Mouse (Mus musculus): ENCODE data around the gene Hils1. TPM values are rescaled to one million over a fixed set of nuclear protein-coding genes. Genes with fewer than 3 reads are reported as not detected.
"Not testable (repeated sequence)": the region's sequence is repeated elsewhere in the genome, so short reads cannot be mapped to it uniquely, and the experiment has no call there.

Hils1 gene
- polyA plus RNA-seq, 1 experiment from 2014 or later: not detected

DNA sequence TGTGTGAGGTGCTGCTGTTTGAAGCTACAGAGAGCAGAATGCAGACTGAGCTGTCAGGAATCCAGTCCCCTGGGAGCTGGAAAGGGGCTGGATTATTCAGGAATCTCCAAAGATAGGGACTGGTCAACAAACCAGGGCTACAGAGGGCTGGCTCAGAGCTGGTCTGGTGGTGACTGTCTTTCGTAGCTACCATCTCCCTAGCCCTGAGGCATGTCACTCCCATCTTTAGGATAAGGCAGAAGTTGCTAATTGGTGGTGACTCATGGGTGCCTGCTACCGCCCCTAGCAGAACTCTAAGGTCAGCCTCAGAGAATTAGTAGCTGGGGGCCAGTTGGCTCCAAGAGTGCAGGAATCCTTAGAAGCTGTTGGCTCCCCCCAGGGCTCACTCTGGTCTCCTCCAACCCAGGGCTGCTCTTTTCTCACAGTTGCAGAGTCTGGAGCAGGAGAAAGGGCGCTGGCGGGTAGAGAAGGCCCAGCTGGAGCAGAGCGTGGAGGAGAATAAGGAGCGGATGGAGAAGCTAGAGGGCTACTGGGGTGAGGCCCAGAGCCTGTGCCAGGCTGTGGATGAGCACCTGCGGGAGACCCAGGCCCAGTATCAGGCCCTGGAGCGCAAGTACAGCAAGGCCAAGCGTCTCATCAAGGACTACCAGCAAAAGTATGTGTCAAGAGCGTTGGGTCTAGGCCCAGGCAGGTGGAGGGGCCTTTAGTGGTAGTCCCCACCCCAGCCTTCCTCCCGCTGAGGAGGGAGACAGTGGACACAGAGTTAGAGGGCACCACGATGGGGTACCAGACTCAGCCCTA is 36.9 kb downstream of the Hils1 start:
- Histone ChIP-seq H3K27me3 (replicated peaks) (no peaks in the 10 kb centered on the region), H3K4me1 (replicated peaks) (peaks cover 67% of the 10 kb centered on the region), H3K27ac (ENCODE audit: poor library complexity, severe bottlenecking) (peak overlapping the region; percentile 59; the same call in 1 of the 2 replicates), H3K4me2 (no peak overlapping the region), H3K4me3 (no peak overlapping the region), H3K36me3 (peaks cover 60% of the 10 kb centered on the region), H3K9ac (0 out of 2 replicates have a peak overlapping the region, but pooled peaks have one; percentile 50), H3K9me3 (replicated peaks) (no peaks in the 10 kb centered on the region)
- ATAC-seq (ENCODE audit: insufficient number of reproducible peaks, low FRiP score): no peak
- WGBS: 75% methylated on average over 12 of the region's 12 CpGs

- Histone ChIP-seq H3K9me3 (replicated peaks) (no peaks in the 10 kb centered on the region), H3K36me3 (peaks cover 54% of the 10 kb centered on the region), H3K27me3 (replicated peaks) (no peaks in the 10 kb centered on the region), H3K4me2 (no peak overlapping the region), H3K9ac (no peak overlapping the region), H3K4me3 (no peak overlapping the region), H3K4me1 (replicated peaks) (peaks cover 68% of the 10 kb centered on the region), H3K27ac (ENCODE audit: poor library complexity, severe bottlenecking) (peak overlapping the region; percentile 59; the same call in 1 of the 2 replicates)
- ATAC-seq (ENCODE audit: insufficient number of reproducible peaks, low FRiP score): no peak
- WGBS: 74% methylated on average over 6 of the region's 6 CpGs
Measured at GRCm38 (mm10) chr11:95004937-95005198, 37.5 kb downstream of the Hils1 start.

- Histone ChIP-seq H3K27ac (ENCODE audit: poor library complexity, severe bottlenecking) (no peak overlapping the region), H3K36me3 (peaks cover 45% of the 10 kb centered on the region), H3K27me3 (replicated peaks) (no peaks in the 10 kb centered on the region), H3K9me3 (replicated peaks) (no peaks in the 10 kb centered on the region), H3K4me3 (peak overlapping the region; percentile 48), H3K4me1 (replicated peaks) (peaks cover 63% of the 10 kb centered on the region), H3K4me2 (peak overlapping the region; percentile 80), H3K9ac (peak overlapping the region; percentile 70)
- no peak for ATAC-seq (ENCODE audit: insufficient number of reproducible peaks, low FRiP score)
- 36% methylated on average over 4 of the region's 4 CpGs for WGBS
Measured at GRCm38 (mm10) chr11:95006038-95006437, 38.6 kb downstream of the Hils1 start.

DNA sequence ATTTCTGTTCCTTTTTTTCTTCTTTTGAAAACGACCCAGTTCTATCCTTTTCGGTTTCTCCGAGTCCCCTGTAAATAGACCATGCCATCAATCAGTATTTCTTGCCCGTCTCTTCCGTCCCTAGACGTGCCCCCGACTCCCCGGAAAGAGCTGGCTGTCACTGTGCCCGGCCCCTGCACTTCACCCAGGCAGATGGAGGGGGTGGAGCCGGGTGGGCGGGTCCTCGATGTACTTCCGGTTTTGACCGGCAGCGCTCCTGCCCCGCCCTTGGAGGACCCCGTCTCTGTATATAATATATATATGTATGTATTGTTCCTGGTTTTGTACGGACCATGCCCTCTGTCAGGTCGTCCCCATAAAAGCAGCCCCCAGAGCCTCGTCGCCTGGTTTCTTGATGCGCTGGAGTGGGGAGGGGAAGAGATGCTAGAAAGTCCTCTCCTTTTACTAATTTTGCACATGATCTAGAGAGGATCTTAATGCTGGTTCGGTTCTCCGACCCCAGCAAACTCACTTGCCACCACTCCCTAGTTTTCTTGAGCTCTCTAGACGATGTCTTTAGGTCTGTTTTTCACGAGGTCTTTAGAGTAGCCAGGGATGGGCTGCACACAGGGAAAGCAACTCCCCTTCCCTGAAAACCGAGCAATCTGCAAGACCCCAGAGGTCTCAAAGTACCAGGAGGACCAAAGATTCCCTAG is 39.3 kb downstream of the Hils1 start:
- Histone ChIP-seq H3K36me3 (peaks cover 41% of the 10 kb centered on the region), H3K9ac (peak overlapping the region; percentile 70), H3K4me2 (peak overlapping the region; percentile 80), H3K27me3 (replicated peaks) (no peaks in the 10 kb centered on the region), H3K27ac (ENCODE audit: poor library complexity, severe bottlenecking) (peak overlapping the region; percentile 69), H3K9me3 (replicated peaks) (no peaks in the 10 kb centered on the region), H3K4me3 (peak overlapping the region; percentile 48), H3K4me1 (replicated peaks) (peaks cover 63% of the 10 kb centered on the region)
- 2% methylated on average over 27 of the region's 27 CpGs for WGBS
- peak; percentile 65 for ATAC-seq (ENCODE audit: insufficient number of reproducible peaks, low FRiP score)

DNA sequence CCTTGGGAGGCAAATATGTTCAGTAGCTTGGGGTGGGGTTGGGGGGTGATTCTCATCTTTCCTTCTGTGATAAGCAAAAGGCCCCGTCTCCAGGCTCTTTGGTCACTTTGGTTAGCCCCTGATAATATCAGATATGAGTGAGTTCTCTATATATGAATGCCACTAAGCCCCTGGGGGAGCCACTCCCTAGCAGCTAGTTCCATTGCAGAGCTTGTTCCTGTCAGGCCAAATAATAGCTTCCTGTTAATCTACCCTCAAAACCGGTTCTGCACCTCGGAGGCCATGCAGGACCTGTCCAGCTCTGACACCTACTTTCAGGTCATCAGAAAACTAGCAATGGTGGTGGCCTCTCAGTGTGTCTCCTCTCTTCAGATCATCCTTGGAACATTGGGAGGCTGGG is 40.0 kb downstream of the Hils1 start:
- H3K4me1 ChIP-seq (replicated peaks): peaks cover 69% of the 10 kb centered on the region
- peak overlapping the region; percentile 3; the same call in 1 of the 2 replicates for H3K9ac ChIP-seq
- H3K36me3 ChIP-seq: peaks cover 33% of the 10 kb centered on the region
- H3K4me3 ChIP-seq: peak overlapping the region; percentile 48; the same call in 1 of the 2 replicates
- WGBS: 52% methylated on average over 3 of the region's 3 CpGs
- no peak for ATAC-seq (ENCODE audit: insufficient number of reproducible peaks, low FRiP score)
- H3K27me3 ChIP-seq (replicated peaks): no peaks in the 10 kb centered on the region
- no peak overlapping the region for H3K27ac ChIP-seq (ENCODE audit: poor library complexity, severe bottlenecking)
- H3K4me2 ChIP-seq: peak overlapping the region; percentile 80; the same call in 1 of the 2 replicates
- H3K9me3 ChIP-seq (replicated peaks): no peaks in the 10 kb centered on the region

- Histone ChIP-seq H3K27ac (ENCODE audit: poor library complexity, severe bottlenecking) (peak overlapping the region; percentile 83), H3K27me3 (replicated peaks) (no peaks in the 10 kb centered on the region), H3K9me3 (replicated peaks) (no peaks in the 10 kb centered on the region), H3K4me1 (replicated peaks) (peaks cover 64% of the 10 kb centered on the region), H3K9ac (peak overlapping the region; percentile 87), H3K4me3 (peak overlapping the region; percentile 78), H3K4me2 (peak overlapping the region; percentile 94), H3K36me3 (peaks cover 20% of the 10 kb centered on the region)
- 32% methylated on average over 15 of the region's 15 CpGs for WGBS
- no peak for ATAC-seq (ENCODE audit: insufficient number of reproducible peaks, low FRiP score)
Measured at GRCm38 (mm10) chr11:95008661-95009628, 41.6 kb downstream of the Hils1 start.

DNA sequence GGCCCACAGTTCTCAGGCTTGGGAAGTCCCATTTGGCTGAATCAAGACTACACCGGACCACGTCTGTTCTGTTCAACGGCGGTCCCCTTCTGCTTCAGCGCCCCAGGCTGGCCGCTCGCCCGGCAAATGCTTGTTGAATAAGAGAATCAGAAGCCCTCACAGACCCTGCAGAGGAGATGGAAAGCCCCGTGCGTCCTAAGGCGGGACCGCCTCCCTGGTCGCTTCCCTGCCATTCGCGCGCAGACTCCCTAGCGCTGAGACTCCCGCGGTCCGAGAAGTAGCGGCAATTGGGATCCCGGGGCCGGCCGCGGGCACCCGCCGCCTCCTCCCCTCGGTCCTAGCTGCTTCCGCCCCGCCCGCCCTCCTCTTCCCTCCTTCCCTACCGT is 42.2 kb downstream of the Hils1 start, which contains the start of gene Samd14:
Gene Samd14, plus strand, starts transcription at position 251 of the 386 bp plus-strand sequence.
- peak; percentile 43 for ATAC-seq (ENCODE audit: insufficient number of reproducible peaks, low FRiP score)

DNA sequence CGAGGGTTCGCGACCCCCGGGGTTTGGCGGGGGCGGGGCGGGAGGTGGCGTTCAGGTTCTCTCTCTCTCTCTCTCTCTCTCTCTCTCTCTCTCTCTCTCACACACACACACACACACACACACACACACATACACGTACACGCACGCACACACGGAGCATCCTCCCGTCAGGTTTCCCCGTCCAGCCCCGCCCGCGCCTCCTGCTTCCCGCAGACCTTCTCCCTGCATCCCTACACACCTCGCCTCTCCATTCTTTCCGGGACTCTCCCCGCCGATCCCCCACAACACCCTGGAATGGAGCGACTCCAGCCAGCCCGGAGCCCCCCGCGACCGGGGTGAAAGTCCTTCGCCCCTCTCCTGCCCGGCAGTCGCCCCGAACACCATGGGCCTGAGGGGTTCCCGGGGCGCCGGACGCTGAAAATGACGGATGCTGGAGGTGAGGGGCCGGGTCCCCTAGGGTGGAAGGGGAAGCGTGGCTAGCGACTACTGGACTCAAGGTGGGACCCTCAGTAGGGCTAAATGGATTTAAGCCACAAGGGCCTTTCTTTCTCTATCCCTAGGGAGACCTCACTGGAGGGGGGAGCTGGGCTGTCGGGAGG is 42.8 kb downstream of the Hils1 start:
- Histone ChIP-seq H3K9me3 (replicated peaks) (no peaks in the 10 kb centered on the region), H3K4me1 (replicated peaks) (peaks cover 62% of the 10 kb centered on the region), H3K4me3 (peak overlapping the region; percentile 78), H3K9ac (peak overlapping the region; percentile 87), H3K27me3 (replicated peaks) (no peaks in the 10 kb centered on the region), H3K27ac (ENCODE audit: poor library complexity, severe bottlenecking) (peak overlapping the region; percentile 83), H3K36me3 (peaks cover 12% of the 10 kb centered on the region), H3K4me2 (peak overlapping the region; percentile 94)
- ATAC-seq (ENCODE audit: insufficient number of reproducible peaks, low FRiP score): peak; percentile 14; the same call in 1 of the 2 replicates
- under 1% methylated on average over 38 of the region's 40 CpGs for WGBS

More for the DNA sequence above, 42.2 kb downstream of the Hils1 start, which contains the start of gene Samd14:
- 0% methylated on average over 30 of the region's 32 CpGs for WGBS
- peak within 1 kb of the TSS; percentile 78 for H3K4me3 ChIP-seq
- H3K9me3 ChIP-seq (replicated peaks): no peaks in the 10 kb centered on the region
- H3K36me3 ChIP-seq: peaks cover 16% of the 10 kb centered on the region
- peaks cover 57% of the 10 kb centered on the region for H3K4me1 ChIP-seq (replicated peaks)
- H3K4me2 ChIP-seq: peak within 1 kb of the TSS; percentile 94
- peak within 1 kb of the TSS; percentile 87 for H3K9ac ChIP-seq
- no peaks in the 10 kb centered on the region for H3K27me3 ChIP-seq (replicated peaks)
- peak within 1 kb of the TSS; percentile 83 for H3K27ac ChIP-seq (ENCODE audit: poor library complexity, severe bottlenecking)

GRCm38 (mm10) chr11:95010841-95011403 is 43.5 kb downstream of the Hils1 start:
- not testable (repeated sequence) for H3K36me3 ChIP-seq; H3K27me3 ChIP-seq (replicated peaks); H3K9me3 ChIP-seq (replicated peaks); ATAC-seq (ENCODE audit: insufficient number of reproducible peaks, low FRiP score)
- WGBS: 13% methylated on average over 4 of the region's 4 CpGs
- Histone ChIP-seq H3K27ac (ENCODE audit: poor library complexity, severe bottlenecking) (peak overlapping the region; percentile 68), H3K9ac (peak overlapping the region; percentile 58), H3K4me2 (peak overlapping the region; percentile 94), H3K4me1 (replicated peaks) (peaks cover 65% of the 10 kb centered on the region), H3K4me3 (peak overlapping the region; percentile 78)

DNA sequence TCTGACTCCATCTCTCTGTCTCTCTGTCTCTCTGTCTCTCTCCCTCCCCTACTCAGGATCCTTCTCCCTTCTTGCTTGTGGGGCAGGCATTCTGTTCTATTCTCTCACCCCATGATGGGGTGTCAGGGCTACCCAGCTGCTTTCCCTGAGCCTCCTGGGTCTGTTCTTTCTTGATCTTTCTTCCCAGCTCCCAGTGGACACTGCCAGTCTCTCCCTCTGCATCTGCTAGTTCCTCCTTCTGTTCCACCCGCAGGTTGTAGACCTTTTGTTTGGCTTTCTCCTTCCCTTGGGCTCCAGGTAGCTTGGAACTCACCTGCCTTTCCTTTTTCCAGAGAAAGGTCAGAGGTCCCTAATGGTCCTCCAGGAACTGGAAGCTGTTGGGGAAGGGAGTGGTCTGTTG is 44.0 kb downstream of the Hils1 start:
- H3K4me3 ChIP-seq: peak overlapping the region; percentile 78
- H3K4me1 ChIP-seq (replicated peaks): peaks cover 64% of the 10 kb centered on the region
- WGBS: 32% methylated on average over 1 of the region's 1 CpGs

More for the DNA sequence above, 44.0 kb downstream of the Hils1 start:
- Histone ChIP-seq H3K27ac (ENCODE audit: poor library complexity, severe bottlenecking) (peak overlapping the region; percentile 68), H3K36me3 (peaks cover 6% of the 10 kb centered on the region; the same call in 1 of the 2 replicates), H3K27me3 (replicated peaks) (no peaks in the 10 kb centered on the region), H3K9me3 (replicated peaks) (no peaks in the 10 kb centered on the region), H3K9ac (peak overlapping the region; percentile 58), H3K4me2 (peak overlapping the region; percentile 94)
- ATAC-seq (ENCODE audit: insufficient number of reproducible peaks, low FRiP score): no peak
